Mouse (Mus musculus) spleen, adult 12 weeks (tissue): Measurements from ENCODE around the gene Zc3h14.

Experiments
- DNase-seq: peaks from one replicate; pipeline ENCODE4 v3.0.0; 2022; ENCODE audit warnings: low spot score

The Zc3h14 gene

DNA sequence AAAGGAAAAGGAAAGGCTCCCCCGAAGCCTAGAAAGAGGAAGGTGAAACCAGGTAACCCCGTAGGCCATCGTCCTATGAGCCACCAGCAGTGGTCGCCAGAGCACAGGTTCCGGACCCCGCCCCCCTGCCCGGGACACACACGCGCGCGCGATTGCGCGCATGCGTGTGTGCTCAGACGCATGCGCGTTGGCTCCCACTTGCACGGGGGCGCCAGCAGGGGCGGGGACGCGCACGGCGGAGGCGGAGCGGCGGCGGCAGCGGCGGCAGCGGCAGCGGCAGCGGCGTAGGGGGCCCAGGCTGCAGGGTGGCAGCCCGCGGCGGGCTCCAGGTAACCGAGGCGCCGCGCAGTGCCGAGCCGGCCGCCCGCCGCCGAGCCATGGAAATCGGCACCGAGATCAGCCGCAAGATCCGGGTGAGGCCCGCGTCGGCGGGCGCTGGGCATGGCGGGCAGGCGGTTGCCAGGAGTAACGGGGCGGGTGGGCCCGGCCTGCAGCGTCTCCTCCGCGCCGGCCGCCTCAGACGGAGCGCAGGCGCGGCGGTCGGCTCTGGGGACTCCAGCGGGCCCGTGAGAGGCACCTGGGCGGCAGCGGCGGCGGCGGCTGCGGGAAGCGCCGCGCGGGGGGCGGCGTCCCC is at the start of gene Zc3h14:
TSS of gene Zc3h14 (plus strand) at position 219 of the 634 bp plus-strand sequence.
- peak; percentile 93 for DNase-seq

DNA sequence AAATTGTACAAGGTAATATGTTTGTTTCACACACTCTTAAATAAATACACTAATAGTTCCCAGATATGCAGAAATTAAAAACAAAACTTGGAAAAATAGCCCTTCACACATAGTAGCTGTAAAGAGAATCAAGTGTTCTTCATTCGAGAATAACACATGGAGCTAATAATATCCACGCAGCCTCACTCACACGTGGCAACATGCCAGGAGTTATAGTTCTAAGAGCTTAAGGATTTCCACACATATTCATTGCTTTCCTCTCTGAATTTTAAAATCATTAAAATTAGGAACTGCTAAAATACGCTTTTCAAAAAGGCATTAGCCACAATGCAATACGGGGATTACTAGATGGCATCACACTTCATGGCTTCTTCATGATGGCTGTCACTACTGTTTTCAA is 49.6 kb upstream of the Zc3h14 start:
- no peak for DNase-seq

DNA sequence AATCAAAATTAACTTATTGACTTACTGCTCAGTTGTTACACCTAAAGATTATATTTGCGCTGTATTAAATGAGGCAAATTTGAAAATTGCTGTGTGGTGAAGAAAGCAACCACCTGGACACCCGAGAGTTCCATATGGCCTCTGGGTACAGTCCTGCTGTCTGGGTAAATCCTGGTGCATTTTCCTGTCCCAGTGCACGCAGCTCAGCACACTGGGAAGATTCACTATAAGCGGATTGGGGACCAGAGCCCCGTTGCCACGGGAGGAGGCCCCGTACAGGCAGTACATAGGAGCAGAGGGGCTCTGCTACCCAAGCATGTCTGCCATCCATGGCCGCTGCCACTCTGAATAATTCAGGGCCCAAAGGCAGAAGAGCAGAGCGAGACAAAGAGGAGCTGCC is 45.2 kb upstream of the Zc3h14 start:
- no peak for DNase-seq

DNA sequence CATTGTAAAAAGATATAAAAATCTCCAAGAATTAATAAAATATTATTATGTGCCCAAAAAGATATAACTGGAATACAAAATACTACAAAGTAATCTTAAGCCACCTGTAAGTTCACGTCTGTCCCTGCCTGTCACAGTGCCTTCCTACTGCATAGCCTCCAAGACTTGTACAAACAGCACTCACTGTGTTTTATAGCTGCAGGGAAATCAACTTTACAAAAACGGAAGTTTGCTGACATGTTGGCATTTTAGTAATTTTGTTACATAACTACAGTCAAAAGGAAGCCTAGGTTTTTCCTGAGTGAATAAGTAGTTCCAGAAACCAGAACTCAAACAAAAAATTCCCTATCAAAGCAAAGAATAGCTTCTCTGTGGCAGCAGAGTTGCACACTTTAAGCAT is 43.2 kb upstream of the Zc3h14 start:
- DNase-seq = no peak

DNA sequence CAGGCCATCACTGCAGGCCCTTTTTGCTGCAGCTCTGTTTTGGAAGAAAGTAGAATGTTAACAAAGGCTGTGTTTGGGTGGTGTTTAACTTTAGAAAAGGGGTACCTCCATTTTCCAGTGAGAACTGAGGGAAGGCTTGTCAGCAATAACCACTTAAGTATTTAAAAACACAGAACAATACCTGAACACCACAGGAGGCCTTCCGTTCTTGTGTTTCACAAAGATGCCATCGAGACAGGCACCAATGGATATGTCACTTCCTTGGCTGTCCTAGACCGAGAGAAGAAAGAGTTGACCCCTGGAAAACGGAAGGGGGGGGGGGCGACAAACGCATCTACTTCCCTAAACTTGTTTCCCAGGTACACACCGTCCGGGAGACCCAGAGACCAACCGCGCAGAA is 42.8 kb upstream of the Zc3h14 start:
- no peak for DNase-seq

DNA sequence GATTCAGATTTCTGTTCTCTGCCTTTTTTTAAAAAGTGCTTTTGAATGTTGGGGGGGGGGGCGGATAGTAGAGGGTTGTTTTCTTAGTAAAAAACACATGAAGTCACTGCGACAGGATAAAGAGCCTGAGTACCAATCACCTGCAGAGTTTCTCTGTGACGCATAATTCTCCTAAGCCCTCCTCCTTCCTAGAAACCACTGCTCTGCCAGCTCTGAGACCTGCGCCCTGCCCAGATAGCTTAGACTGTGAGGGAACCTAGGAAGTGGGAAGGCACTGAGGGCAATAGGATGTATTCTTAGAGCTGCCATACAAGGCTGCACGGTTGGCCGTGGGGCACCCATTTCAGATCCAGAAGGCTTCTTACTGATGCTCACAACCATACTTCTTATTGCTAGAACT is 33.9 kb upstream of the Zc3h14 start:
- no peak for DNase-seq

DNA sequence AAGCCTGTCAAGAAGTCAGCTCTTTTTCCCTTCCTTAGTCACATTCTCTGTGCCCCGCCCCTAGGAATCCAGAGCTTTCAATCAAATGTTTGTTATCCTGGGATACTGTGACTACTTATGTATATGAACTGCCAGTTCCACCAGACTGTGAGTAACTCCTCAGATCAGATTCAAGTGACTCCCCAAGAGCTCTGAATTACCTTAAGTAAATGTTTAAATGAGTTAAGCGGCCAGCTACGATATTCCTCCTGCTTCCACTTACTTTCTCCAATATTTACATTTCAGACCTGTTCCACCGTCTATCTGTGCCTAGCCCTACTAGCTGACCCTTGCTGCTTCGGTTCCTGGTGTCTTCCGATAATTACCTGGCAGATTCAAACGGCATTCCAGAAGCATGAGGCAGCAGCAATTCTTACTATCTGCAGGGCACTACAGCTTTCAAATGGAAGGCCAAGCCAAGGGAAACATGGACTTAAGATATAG is 33.1 kb upstream of the Zc3h14 start:
- DNase-seq = no peak

DNA sequence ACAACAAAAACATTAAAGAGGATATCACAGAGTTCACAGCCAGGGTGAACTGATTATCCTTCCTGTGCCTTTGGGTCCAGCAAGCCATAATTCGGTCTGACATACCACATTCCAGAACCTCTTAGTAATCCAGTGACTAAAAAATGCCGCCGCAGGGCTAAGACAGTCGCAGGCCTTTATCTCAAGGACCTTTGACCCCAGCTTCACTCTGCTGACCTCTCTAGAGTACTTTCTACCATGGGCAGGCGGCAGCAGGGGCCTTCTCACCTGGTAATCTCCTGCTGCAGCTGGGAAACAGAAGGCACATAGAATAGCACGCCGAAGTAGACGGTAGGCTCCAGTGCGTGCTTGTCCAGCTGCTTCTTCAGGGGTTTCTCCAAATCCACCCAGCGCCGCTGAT is 32.0 kb upstream of the Zc3h14 start:
- no peak for DNase-seq

DNA sequence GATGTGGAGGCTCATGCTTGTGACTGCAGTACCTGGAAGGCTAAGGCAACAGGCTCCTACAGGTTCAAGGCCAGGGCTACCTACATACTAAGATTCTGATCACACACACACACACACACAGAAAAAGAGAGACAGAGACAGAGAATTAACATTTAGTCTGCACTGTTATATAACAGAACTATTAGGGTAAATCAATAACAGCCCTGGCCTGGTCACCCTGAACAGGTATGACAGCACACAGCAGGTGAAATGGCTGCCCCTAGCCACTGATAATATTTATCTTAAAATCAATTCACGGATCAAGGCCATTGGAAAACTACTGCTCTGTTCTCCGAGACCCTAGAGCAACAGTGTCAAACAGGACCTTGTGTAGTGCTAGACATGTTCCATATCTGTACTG is 30.6 kb upstream of the Zc3h14 start:
- DNase-seq = no peak

DNA sequence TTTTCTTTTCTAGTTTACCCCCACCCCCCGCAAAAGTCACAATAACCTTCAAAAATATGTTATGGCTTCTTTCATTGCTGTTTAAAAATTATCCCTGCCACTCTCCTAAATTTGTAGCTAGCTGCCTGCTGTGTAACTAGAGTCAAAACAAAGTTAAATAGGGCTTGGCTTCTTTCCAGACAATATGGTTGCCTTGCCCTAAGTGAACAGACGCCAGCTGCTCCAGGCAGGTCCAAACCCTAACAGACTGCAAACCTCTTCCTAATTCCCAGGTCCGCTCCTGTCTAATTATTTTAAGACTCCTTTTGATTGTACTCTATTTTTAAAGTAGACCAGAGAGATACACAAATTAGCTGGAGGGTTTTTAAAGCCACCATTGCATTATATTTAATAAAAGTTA is 26.1 kb upstream of the Zc3h14 start:
- no peak for DNase-seq

DNA sequence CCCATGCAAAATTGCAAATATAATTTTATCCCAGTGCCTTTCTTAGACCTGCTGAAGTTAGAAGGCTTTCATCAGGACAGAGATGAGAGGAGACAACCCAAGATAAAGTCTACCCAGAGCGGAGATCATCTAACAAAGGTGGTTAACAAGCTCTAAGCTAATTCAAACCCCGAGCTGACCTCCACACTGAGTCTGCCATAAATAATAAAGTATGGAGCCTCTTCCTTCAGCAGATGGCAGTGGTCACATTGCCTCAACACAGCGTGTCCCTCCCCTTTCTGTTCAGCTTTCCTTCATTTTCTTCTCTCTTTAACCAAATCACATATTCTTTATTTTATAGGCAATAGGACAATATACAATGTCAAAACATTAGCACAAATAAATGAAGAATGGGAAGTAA is 25.7 kb upstream of the Zc3h14 start:
- no peak for DNase-seq

DNA sequence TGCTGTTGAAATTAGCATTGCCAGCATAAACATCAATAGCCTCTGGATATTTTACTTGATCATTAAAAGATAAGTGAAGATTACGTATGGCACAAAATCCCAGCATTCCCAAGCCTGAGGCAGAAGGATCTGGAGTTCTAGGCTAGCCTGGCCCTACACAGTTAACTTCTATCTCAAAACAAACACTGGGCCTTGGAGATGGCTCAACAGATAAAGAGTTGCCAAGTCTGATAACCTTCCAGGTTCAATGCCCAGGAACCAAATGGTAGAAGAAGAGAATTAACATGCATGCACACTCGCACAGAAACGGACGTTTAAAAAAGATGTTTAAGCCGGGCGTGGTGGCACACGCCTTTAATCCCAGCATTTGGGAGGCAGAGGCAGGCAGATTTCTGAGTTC is 22.5 kb upstream of the Zc3h14 start:
- no peak for DNase-seq

DNA sequence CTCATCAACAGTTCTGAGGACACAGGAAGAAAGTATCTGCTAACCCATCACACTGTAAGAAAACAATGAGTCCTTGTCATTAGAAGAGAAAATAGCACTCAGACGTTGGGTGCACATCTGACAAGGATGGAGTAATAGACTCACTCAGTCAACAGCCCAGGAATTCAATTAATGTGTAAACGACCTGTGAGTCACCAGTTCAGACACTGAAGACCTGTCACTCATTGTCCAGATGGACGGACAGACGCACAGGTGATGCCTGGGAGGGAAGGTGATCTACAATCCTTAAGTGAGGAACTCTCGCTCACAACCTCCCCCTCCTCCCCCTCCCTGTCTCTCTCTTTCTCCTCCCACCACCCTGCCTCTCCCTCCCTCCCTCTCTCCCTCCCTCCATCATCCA is 21.8 kb upstream of the Zc3h14 start:
- no peak for DNase-seq

DNA sequence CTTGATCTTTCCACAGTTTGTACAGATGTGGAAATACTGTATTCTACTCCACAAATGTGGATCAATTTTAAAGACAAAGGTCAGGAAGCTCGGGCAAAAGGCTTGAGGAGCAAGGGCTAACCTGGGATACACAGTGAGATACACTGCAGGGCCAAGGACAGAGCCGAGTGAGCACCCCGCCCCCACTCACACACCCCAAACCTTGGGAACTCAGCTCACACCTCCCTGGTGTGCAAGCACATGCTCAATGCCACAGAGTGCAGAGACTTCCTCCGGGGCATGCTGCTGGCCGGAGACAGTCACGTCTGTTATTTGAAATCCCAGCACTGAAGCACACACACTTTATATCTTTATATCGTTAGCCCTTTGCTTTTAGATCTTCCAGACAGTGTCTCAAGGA is 20.7 kb upstream of the Zc3h14 start:
- no peak for DNase-seq

DNA sequence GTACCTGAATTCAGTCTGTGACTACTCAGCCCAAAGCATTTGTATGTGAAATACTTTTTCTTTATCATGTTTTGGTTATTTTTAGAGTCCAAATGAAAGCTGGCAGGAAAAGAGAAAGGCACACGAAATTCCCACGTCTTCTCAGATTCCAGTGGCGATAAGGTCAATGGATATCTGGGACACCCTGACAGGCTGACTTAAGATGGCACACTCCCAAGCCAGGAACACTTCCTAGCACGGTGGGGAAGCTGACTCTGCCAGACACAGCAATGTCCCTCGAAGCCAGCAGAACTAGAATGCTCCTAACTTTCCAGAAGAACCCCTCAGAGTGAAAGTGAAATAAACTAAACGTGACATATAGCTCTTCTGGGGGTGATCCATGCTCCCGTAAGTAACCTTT is 19.6 kb upstream of the Zc3h14 start:
- DNase-seq = no peak

DNA sequence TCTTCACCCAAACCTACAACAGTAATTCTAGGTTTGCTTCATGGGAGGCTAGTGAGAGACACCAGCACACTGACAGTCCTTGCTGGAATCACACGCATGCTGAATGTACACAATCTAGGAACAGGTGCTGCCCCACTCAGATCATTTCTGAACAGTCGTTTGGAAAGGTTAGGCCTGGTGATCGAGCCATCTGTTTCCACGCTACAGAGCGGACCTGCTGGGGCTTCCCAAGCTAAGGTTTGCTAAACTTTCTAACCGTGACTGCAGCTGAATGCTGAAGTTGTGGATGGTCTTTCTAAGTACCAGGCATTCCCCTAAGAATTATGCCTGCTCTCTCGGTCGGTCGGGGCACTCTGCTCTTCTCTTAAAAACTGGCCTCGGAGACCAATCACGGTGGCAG is 16.1 kb upstream of the Zc3h14 start:
- no peak for DNase-seq

DNA sequence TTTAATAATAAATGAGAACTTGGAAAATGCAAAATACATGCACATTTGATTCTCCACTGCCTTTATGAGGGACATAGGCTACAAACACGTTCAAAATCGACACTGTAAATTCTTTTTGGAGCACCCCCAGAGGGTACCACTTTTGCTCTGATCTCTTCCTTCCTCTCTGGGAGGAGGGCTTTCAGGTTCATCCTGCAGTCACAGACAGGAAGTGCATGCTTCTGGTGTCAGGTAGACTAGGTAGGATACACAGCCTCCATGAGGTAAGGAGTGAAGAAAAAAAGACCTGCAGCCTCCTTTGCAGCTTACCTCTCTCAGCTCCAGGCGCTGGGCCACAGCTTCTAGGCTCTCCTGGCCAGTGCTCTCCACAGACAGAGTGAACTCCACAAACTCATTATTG is 13.6 kb upstream of the Zc3h14 start:
- DNase-seq = no peak

DNA sequence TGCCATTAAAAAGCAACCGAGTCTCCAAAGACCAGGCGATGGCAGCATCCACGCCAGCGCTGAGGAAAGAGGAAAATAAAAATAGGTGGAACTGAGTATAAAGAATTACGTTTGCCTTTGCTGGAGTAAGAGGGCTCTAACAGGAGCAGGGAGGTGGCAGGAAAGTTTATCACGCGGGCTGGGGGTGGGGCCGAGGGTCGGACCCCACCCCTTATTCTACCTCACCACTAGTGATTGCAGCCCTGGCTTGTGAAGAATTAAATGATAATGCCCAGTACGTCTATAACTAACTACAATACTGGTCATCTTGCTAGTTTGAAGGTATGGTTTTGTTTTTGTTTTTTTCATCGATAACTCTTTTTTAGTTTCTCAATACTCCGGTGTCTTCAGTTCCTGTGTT is 13.0 kb upstream of the Zc3h14 start:
- no peak for DNase-seq

DNA sequence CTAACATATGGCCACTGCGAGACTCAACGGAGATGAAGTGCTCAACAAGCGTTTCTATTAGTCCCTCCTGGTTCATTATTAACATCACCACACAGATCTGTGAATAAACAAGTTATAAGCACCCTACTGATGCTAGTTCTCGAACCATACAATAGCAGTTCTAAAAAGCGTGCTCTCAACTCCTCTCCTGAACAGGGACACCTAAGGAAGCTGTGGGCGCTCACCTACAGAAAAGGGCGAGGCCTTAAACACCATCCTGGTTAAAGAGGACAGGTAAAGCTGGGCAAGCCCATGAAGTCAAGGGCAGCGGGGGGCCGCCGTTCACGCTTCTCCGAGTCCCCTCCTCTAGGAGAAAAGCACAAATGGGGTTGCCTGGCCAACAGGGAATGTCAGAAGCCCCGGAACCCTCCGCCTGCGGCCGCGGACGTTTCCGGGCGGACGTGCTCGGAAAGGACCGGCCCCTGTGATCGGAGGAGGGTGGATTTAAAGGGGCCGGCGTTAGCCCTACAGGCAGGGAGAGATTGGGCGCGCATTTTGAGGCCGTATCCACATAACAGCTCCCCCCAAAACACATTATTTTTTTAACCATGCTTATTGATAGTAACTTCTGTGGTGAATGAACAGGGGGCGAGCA is 12.4 kb upstream of the Zc3h14 start:
- peak; percentile 61 for DNase-seq

DNA sequence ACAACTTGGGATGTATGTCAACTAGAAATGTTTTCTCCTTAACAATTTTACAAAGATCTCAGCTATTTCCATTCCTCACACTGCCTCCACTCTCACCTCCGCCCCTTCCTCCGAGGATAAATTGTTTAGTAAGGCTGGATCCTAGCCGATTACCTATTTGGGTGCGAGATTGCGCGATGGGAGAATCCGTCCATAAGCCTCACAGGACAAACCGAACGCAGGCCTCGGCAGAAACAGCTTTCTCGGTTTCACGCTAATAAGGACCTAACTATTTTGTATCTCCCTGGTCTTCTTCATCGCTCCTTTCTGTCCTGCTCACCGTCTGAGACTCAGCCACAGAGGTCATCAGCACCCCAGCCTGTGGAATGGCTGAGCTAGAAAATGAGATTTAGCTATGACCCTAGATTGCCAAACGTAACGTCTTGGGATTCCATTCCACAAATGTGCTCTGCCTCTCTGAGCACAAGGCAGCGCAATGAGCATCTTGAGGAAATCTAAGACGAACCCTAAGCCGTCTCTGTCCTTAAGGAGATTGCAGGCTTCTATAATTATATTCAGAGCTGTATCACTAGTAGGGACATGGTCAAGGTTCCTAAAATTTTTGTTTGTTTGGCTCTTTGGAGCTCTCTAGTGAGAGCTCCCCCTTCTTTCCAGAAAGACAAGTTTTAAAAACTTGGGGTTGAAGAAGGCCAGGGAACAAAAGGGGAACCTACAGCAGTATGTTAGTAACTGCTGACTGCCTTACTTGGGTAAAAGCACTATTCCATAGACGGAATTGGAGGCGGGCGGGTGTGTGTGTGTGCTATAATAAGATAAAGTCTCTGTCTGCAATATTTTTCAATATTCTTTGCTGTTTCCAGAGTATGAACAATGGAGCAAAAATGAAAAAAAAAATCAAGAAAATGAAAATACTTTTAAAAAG is 11.6 kb upstream of the Zc3h14 start:
- DNase-seq = no peak

DNA sequence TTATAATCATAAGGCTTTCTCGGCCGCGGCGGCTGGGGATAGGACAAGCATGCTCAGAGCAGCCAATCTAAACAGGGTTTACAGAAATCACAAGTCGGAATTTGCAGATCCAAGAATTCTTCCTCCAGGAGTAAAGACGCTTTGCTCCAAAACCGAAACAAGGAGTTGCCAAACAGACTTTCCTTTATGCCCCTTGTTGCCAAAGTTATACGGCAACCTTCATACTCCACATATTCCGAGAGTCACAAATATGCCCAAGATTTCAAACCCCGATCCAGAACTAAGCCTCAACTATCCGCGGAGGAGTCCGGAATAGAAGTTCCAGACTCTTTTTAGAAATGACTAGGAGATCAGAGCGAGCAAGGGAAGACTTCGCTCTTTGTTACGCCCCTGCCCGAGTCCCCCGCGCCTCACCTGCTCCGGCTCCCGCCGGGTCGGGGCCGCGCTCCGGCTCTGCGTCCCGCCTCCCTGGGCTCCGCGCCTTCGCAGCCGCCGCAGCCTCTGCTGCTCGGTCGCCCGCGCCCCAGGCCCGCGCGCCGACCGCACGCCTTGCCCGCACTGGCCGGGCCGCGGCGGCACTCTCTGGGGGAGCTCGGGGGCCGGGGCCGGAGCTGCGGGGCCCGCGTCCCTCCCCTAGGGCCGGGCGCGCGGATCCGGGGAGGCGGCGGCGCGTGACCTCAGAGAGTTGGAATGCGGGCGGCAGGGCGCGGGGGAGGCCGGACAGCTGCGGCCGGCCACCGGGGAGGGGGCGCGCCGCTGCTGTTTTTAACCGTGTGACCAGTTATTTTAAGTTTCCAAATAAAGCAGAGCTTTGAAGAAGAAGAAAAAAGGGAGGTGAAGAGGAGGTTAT is 9.6 kb upstream of the Zc3h14 start, which contains the start of gene Ptpn21:
TSS of gene Ptpn21 (minus strand) at position 455 of the 850 bp plus-strand sequence.
- DNase-seq = no peak

DNA sequence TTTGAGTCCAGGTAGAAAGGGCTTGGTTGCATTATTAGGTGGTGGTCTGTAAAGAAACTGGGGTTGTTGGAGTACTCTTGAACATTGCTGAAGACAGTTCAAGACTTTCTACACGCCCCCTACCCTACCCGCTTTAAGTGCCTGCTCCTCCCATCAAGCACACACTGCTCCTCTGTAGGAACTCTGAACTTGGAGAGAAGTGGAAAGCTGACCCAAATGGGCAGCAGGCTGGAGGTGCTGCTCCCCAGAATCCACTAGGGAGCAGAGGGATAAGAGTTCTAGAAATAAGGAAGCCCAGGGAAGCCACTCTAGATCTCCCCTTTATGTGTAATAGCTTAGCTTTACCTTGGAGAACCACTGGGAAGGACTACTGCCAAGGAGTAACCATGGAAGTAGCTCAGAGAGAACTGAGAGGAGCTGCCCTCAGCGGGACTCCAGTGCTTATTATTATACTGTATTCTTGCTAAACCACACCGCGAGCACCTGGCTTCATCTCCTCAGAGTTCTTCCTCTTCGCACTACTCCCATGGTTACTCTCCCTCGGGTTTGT is 8.9 kb upstream of the Zc3h14 start:
- DNase-seq = no peak
